Mouse (Mus musculus) spleen, adult 2 months (tissue): ENCODE measurements around the gene Trim11. TPM values are rescaled to one million over a fixed set of nuclear protein-coding genes. Genes with fewer than 3 reads are reported as not detected.

Source experiments
- DNase-seq, 2 experiments: peaks; one replicate each; pipeline versions ENCODE4 v3.0.0 to v3.0.0-alpha.2; 2012 to 2021; ENCODE audit warnings: low spot score in 2 of 2, low read depth in 1 of 2
- H3K27ac ChIP-seq: fragments of 200-500 bp; 2 replicates; pipeline ENCODE4 v1.5.1; 2012; ENCODE audit warnings: low read length, inconsistent platforms; ENCODE audit not compliant: insufficient read depth
- H3K27me3 ChIP-seq: fragments of 200-500 bp; 2 replicates; pipeline ENCODE4 v1.6.1; 2012; ENCODE audit warnings: mild to moderate bottlenecking, moderate library complexity, low read length, inconsistent platforms; ENCODE audit not compliant: control insufficient read depth, insufficient read depth
- H3K36me3 ChIP-seq: fragments of 200-500 bp; 2 replicates; pipeline ENCODE4 v1.6.1; 2012; ENCODE audit warnings: mild to moderate bottlenecking, low read length, inconsistent platforms; ENCODE audit not compliant: control insufficient read depth, insufficient read depth
- H3K4me1 ChIP-seq: fragments of 200-500 bp; 2 replicates; pipeline ENCODE4 v1.6.1; 2011; ENCODE audit warnings: inconsistent platforms; ENCODE audit not compliant: control insufficient read depth, insufficient read depth, insufficient read length
- H3K4me3 ChIP-seq: fragments of 200-500 bp; 2 replicates; pipeline ENCODE4 v1.5.1; 2011; ENCODE audit warnings: mild to moderate bottlenecking, inconsistent platforms; ENCODE audit not compliant: insufficient read depth, insufficient read length; ENCODE audit errors: extremely low read depth
- CTCF ChIP-seq: fragments of 200-500 bp; IDR thresholded peaks from 2 replicates; pipeline ENCODE4 v1.5.1; 2011; ENCODE audit warnings: mild to moderate bottlenecking, inconsistent platforms; ENCODE audit not compliant: insufficient read depth, insufficient read length, insufficient replicate concordance; ENCODE audit errors: extremely low read depth
- POLR2A ChIP-seq: fragments of 200-500 bp; IDR thresholded peaks from 2 replicates; pipeline ENCODE4 v1.6.1; 2011; ENCODE audit warnings: low read depth, low read length, inconsistent platforms
- WGBS: fragments of 180-500 bp; shearing (Covaris S2); methylation state at CpG from one replicate; pipeline ENCODE4 v1.1.7; 2018; 5-methylcytosine and 5-hydroxymethylcytosine counted together
- polyA plus RNA-seq: library from polyadenylated mRNA; depleted of rRNA; stranded (reverse); fragments of >200 nt; gene quantifications from 2 replicates; pipeline ENCODE4 v1.2.3, GENCODE M21; 2012; rRNA removed

The Trim11 gene
- polyA plus RNA-seq, 1 experiment: 55.6 TPM

DNA sequence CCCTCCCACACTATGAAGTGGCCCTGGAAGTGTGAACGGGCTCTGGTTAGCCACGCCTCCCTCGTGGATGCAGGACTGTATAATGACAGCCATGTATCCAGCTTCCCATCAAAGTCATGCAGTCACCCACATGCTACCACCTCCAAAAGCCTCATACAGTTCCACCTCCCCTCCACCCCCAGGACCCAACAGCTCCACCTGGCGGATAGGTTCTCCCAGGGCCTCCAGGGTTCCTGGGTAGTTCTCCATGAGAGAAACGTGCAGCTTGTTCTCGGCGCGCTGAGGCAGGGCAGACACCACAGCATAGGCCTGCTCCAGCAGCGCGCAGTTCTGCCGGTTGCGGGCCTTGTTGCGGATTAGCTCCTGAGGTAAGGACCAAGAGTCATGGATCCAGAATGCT is 51.1 kb downstream of the Trim11 start:
- Histone ChIP-seq H3K36me3 (no peaks in the 10 kb centered on the region), H3K27ac (no peak overlapping the region), H3K27me3 (no peaks in the 10 kb centered on the region), H3K4me1 (no peaks in the 10 kb centered on the region), H3K4me3 (no peak overlapping the region)
- no peak for DNase-seq
- 84% methylated on average over 13 of the region's 13 CpGs for WGBS
- TF ChIP-seq POLR2A: no peak
- TF ChIP-seq CTCF: no peak

Other genes with a start within 250 kb of the Trim11 start
- not detected in 2 replicates for gene Olfr317, start 238.9 kb upstream of the Trim11 start, polyA plus RNA-seq
- gene Olfr316, start 225.4 kb upstream of the Trim11 start, polyA plus RNA-seq: not detected in 2 replicates
- gene Olfr315, start 204.9 kb upstream of the Trim11 start, polyA plus RNA-seq: not detected in 2 replicates
- not detected in 2 replicates for gene Olfr314, start 195.1 kb upstream of the Trim11 start, polyA plus RNA-seq
- gene Fam183b, start 176.1 kb upstream of the Trim11 start, polyA plus RNA-seq: not detected in 2 replicates
- gene Olfr313, start 163.1 kb upstream of the Trim11 start, polyA plus RNA-seq: not detected in 2 replicates
- not detected in 2 replicates for gene Olfr312, start 148.9 kb upstream of the Trim11 start, polyA plus RNA-seq
- gene Olfr311, start 138.8 kb upstream of the Trim11 start, polyA plus RNA-seq: not detected in 2 replicates
- 2.6 and 2.9 TPM in 2 replicates for gene Gm12258, start 130.9 kb upstream of the Trim11 start, polyA plus RNA-seq
- 1.7 and 4.0 TPM in 2 replicates for gene 2810021J22Rik, start 110.9 kb upstream of the Trim11 start, polyA plus RNA-seq
- 1.2 and 1.3 TPM in 2 replicates for gene Zfp39, start 73.9 kb upstream of the Trim11 start, polyA plus RNA-seq
- gene Btnl10, start 60.2 kb upstream of the Trim11 start, polyA plus RNA-seq: 14.6 and 14.9 TPM in 2 replicates
- 157 and 230 TPM in 2 replicates for gene Rnf187, start 39.2 kb upstream of the Trim11 start, polyA plus RNA-seq
- gene Hist3h2ba, start 29.2 kb upstream of the Trim11 start, polyA plus RNA-seq: 13.2 and 21.2 TPM in 2 replicates
- gene Hist3h2a, start 23.4 kb upstream of the Trim11 start, polyA plus RNA-seq: 14.8 and 20.0 TPM in 2 replicates
- 0.06 and 0.23 TPM in 2 replicates for gene Trim17, start 23.4 kb upstream of the Trim11 start, polyA plus RNA-seq
- gene Obscn, start 158.3 kb downstream of the Trim11 start, polyA plus RNA-seq: 1.2 and 1.6 TPM in 2 replicates
- gene Iba57, start 185.6 kb downstream of the Trim11 start, polyA plus RNA-seq: 6.3 and 6.5 TPM in 2 replicates
- gene Gjc2, start 205.1 kb downstream of the Trim11 start, polyA plus RNA-seq: 3.4 and 4.1 TPM in 2 replicates
- gene Guk1, start 214.1 kb downstream of the Trim11 start, polyA plus RNA-seq: 40.9 and 52.3 TPM in 2 replicates
- 16.1 and 21.8 TPM in 2 replicates for gene Mrpl55, start 224.4 kb downstream of the Trim11 start, polyA plus RNA-seq
- gene 2310033P09Rik, start 230.2 kb downstream of the Trim11 start, polyA plus RNA-seq: 19.9 and 25.0 TPM in 2 replicates